ENCODE assay signal across 8 mouse cellular contexts in genomic region chr13:74208986-74209345, GRCm38 (mm10). TPM values are rescaled to one million over a fixed set of nuclear protein-coding genes. Genes with fewer than 3 reads are reported as not detected.
A peak's percentile ranks its signal among the peaks of the same experiment; 100 is the strongest.
DNase-seq lines count a peak whose midpoint lies in the region; ATAC-seq and TF ChIP-seq lines count a peak whose summit lies in the region.

No protein-coding gene starts in this region.

- DNase-seq in adrenal gland, postnatal 25 days = peak; percentile 6
- no peak for DNase-seq in adrenal gland, postnatal 4 days (ENCODE audit: low spot score in 2 of 2)
- DNase-seq in lung, adult 2 months = no peak
- DNase-seq in lung, postnatal 36 days = no peak
- peak; percentile 52 for DNase-seq in forebrain, embryonic 11.5 days (ENCODE audit: low spot score)
- peak; percentile 19 to 35 for DNase-seq in kidney, postnatal 25 days
- no peak for DNase-seq in midbrain, embryonic 11.5 days (ENCODE audit: low spot score, missing footprints)
- DNase-seq in ovary, adult 18-20 months (ENCODE audit: low spot score) = no peak

- peak overlapping the region; percentile 81 for H3K9ac ChIP-seq in forebrain, embryonic 11.5 days (ENCODE audit: low read length)
- peak overlapping the region; percentile 84 for H3K9ac ChIP-seq in midbrain, embryonic 11.5 days (ENCODE audit: low read length)

- no peak; the same call in 1 of the 2 replicates for ATAC-seq in forebrain, embryonic 11.5 days (replicated peaks; ENCODE audit: low FRiP score)
- no peak for ATAC-seq in midbrain, embryonic 11.5 days (ENCODE audit: low FRiP score)

- H3K4me2 ChIP-seq in forebrain, embryonic 11.5 days (ENCODE audit: low read depth, low read length, severe bottlenecking) = peak overlapping the region; percentile 88
- peak overlapping the region; percentile 88 for H3K4me2 ChIP-seq in midbrain, embryonic 11.5 days

- peaks cover 3% of the 10 kb centered on the region; the same call in 1 of the 2 replicates for H3K4me1 ChIP-seq in lung, adult 2 months (ENCODE audit: control insufficient read depth, insufficient read depth, low read length)
- peaks cover 6% of the 10 kb centered on the region; the same call in 1 of the 2 replicates for H3K4me1 ChIP-seq in forebrain, embryonic 11.5 days (replicated peaks; ENCODE audit: control insufficient read depth, insufficient read depth, low read length)
- H3K4me1 ChIP-seq in midbrain, embryonic 11.5 days (ENCODE audit: control insufficient read depth, insufficient read depth, low read length) = peaks cover 7% of the 10 kb centered on the region

- no peak for TF ChIP-seq CTCF in lung, adult 2 months (IDR thresholded peaks at IDR 0.05; ENCODE audit: insufficient read depth, low read length)

- 15% methylated on average over 12 of the region's 12 CpGs for WGBS in lung, adult 2 months
- 18% methylated on average over 12 of the region's 12 CpGs for WGBS in forebrain, embryonic 11.5 days
- 17% methylated on average over 12 of the region's 12 CpGs for WGBS in midbrain, embryonic 11.5 days

- H3K27me3 ChIP-seq in forebrain, embryonic 11.5 days (ENCODE audit: control insufficient read depth, insufficient read depth, low read length) = no peaks in the 10 kb centered on the region
- H3K27me3 ChIP-seq in midbrain, embryonic 11.5 days (ENCODE audit: control insufficient read depth, insufficient read depth, low read length) = no peaks in the 10 kb centered on the region

- peak overlapping the region; percentile 63 for H3K4me3 ChIP-seq in lung, adult 2 months (replicated peaks; ENCODE audit: extremely low read depth, low read depth, low read length)
- peak overlapping the region; percentile 77 for H3K4me3 ChIP-seq in forebrain, embryonic 11.5 days (ENCODE audit: low read depth, low read length)
- H3K4me3 ChIP-seq in midbrain, embryonic 11.5 days (ENCODE audit: low read depth, low read length) = peak overlapping the region; percentile 81

- no peaks in the 10 kb centered on the region for H3K9me3 ChIP-seq in forebrain, embryonic 11.5 days (ENCODE audit: control insufficient read depth, low read length)
- no peaks in the 10 kb centered on the region for H3K9me3 ChIP-seq in midbrain, embryonic 11.5 days (ENCODE audit: control insufficient read depth, low read length)

- H3K27ac ChIP-seq in forebrain, embryonic 11.5 days (ENCODE audit: low read depth, low read length) = peak overlapping the region; percentile 50; the same call in 1 of the 2 replicates
- peak overlapping the region; percentile 68; the same call in 1 of the 2 replicates for H3K27ac ChIP-seq in midbrain, embryonic 11.5 days (ENCODE audit: low read depth, low read length)

- no peaks in the 10 kb centered on the region for H3K36me3 ChIP-seq in forebrain, embryonic 11.5 days (ENCODE audit: control insufficient read depth, insufficient read depth, low read length)
- H3K36me3 ChIP-seq in midbrain, embryonic 11.5 days (ENCODE audit: control insufficient read depth, insufficient read depth, low read length) = 0 out of 2 replicates have a peak, but pooled peaks cover 3% of the 10 kb centered on the region

- TF ChIP-seq POLR2A in lung, adult 2 months (IDR thresholded peaks at IDR 0.05; ENCODE audit: borderline replicate concordance, extremely low read depth, low read depth, low read length) = no peak

RNA-seq across cellular contexts. Expression of gene Exoc3, which starts 0.4 kb away (rescaled TPM):
- 47.9 and 67.9 TPM in 2 replicates for total RNA-seq in adrenal gland, postnatal 25 days (2021)
- total RNA-seq in adrenal gland, postnatal 4 days (2021) = 10 to 100 TPM; 57.6 to 62.6 TPM
- 22.5 and 30.2 TPM in 2 replicates for polyA plus RNA-seq in lung, adult 2 months (2012; rRNA removed)
- 71.1 and 80.1 TPM in 2 replicates for polyA plus RNA-seq in forebrain, embryonic 11.5 days (2014; fragmentation: Nextera tagmentation; extraction: Ambion mirVana)
- 69.4 and 71.2 TPM in 2 replicates for polyA plus RNA-seq in midbrain, embryonic 11.5 days (2014; fragmentation: Nextera tagmentation; extraction: Ambion mirVana)

Comparison
In these comparisons a context has a peak if more than half of its experiments do, and no peak if none do; other contexts are left out.
1. DNase-seq: peak in adrenal gland, postnatal 25 days (single experiment), forebrain, embryonic 11.5 days (single experiment) and kidney, postnatal 25 days (2 of 2); none in adrenal gland, postnatal 4 days (0 of 2), lung, adult 2 months (single experiment), lung, postnatal 36 days (single experiment), midbrain, embryonic 11.5 days (single experiment) and ovary, adult 18-20 months (single experiment).
2. Peak in every context shown above with its lines, with median percentiles within 50 percentile points of each other: H3K4me3 ChIP-seq.